Mouse (Mus musculus): ENCODE measurements around the gene Ttc30a2.

Ttc30a2 gene

GRCm38 (mm10) chr2:75929786-75930444 is 48.1 kb downstream of the Ttc30a2 start:
- in situ Hi-C loops (cut with MboI, MseI), result no loop called here

DNA sequence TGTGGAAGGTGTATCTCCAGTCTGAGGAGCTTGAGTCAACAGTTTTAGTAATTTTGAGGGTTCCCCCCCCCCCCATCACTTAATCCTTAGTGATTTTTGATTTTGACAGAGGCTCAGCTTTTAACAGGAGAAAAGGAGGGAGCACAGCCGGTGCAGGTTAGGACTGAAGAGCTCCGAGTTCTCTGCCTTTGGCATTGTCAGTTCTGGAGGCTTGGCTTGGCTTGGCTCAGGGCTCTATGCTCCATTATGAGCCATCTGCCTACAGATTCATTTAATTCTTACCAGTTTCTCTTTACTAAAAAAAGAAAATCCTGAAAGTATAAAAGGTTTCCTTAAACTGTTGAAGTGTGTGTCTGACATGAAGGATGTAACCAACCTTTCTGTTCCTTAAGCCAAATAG is 48.8 kb downstream of the Ttc30a2 start:
- in situ Hi-C loops (cut with MboI, MseI), result no loop called here

DNA sequence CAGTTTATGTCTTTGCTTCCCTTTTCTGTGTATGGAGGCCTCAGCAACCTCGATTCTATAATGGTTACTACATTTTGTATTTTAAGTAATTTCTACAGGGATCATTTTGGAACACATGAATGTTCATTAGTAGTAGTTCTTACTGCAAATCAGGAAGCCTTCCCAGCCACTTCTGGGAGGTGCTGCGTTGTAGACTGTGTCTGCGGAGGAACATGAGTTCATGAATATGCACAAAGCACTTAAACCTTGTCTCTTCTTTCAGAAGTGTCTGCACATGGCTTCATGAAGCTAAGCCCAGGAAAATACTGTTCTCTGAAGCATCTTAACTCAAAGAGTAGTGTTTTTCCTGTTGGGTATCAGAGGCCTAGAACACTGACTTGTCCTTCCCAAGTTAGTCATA is 50.0 kb downstream of the Ttc30a2 start:
- in situ Hi-C loops (cut with MboI, MseI), result no loop called here

- in situ Hi-C loops (cut with MboI, MseI), result no loop called here
Observed at GRCm38 (mm10) chr2:75926061-75926460, 51.9 kb downstream of the Ttc30a2 start.
